Mouse (Mus musculus) fibroblast of lung, adult 2 months (primary cell): ENCODE results near the gene Ppp1r13b.

Source experiments
- DNase-seq: peaks from one replicate; pipeline ENCODE4 v3.0.0-alpha.2; 2011; ENCODE audit warnings: low read depth

Ppp1r13b gene

GRCm38 (mm10) chr12:111794102-111794501 is 113.8 kb downstream of the Ppp1r13b start:
- no peak for DNase-seq

- no peak for DNase-seq
These were observed 116.3 kb downstream of the Ppp1r13b start for GRCm38 (mm10) chr12:111791474-111792104.

DNA sequence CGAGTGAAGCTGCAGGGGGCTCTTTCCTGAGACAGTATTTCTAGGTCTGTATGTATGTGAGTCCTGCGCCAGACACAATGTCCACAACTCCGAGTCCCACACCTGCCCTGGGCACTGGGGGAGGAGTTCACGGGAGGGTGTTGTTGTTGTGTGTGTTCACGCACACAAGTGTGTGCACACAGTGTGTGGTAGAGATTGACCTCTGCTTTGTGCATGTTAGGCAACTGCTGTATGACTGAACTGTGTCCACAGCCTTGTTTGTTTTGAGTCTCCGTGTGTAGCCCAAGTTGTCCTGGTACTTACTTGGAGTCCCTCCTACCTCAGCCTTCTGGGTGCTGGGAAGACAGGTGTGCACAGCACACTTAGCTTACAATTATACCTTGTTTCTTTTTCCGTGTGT is 117.3 kb downstream of the Ppp1r13b start:
- DNase-seq: no peak

DNA sequence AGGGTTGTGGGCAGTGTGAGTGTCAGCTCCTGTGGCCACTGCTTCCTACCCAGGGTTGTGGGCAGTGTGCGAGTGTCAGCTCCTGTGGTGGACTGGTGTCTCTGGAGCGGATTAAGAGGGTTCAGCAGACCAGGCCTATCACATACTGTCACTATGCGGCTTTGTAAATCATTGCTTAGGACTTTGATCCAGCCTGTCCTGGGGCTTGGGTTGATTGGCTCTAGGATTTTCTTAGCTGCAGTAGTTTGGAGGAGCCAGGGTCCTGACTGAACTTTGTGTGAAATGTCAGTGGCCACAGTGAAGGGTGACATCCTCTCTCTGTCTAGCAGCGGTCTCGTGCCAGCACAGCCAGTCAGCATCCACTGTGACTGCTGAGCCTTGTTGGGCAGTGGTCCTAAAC is 117.8 kb downstream of the Ppp1r13b start:
- DNase-seq: no peak

GRCm38 (mm10) chr12:111787015-111787414 is 120.9 kb downstream of the Ppp1r13b start:
- DNase-seq: no peak

GRCm38 (mm10) chr12:111785174-111785573 is 122.7 kb downstream of the Ppp1r13b start:
- no peak for DNase-seq

DNA sequence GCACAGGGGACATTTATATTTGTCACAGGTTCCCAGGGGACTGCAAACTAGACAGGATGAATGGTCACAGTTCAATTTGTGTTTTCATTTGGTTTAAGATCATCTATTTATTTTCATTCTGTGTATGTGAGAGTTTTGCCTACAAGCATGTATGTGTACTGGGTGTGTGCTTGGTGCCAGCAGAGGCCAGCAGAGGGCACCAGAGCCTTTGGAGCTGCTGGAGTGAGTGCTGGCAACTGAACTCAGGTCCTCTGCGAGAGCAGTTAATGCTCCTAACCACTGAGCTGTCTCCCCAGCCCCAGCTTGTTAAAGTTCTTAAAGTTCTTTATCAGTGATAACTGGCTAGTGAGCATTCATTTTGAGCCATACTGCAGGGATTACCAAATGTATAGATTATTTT is 128.4 kb downstream of the Ppp1r13b start:
- no peak for DNase-seq
